Mouse (Mus musculus) myocyte (in vitro differentiated cells): ENCODE data around the gene 4931406P16Rik.

ENCODE experiments used
- E2F4 ChIP-seq: IDR thresholded peaks from one replicate; pipeline ENCODE4 v1.6.1; 2011; ENCODE audit warnings: mild to moderate bottlenecking, control low read depth, moderate library complexity; ENCODE audit not compliant: insufficient read depth
- MAX ChIP-seq: IDR thresholded peaks from one replicate; pipeline ENCODE4 v1.6.1; 2011; ENCODE audit warnings: low read depth, mild to moderate bottlenecking, control low read depth
- POLR2A ChIP-seq: IDR thresholded peaks from one replicate; pipeline ENCODE4 v1.6.1; 2011; ENCODE audit warnings: low read depth, mild to moderate bottlenecking, control low read depth, moderate library complexity; ENCODE audit not compliant: insufficient read length
- POLR2AphosphoS2 ChIP-seq: IDR thresholded peaks from one replicate; pipeline ENCODE4 v1.6.1; 2011; ENCODE audit warnings: low read depth, control low read depth; ENCODE audit not compliant: insufficient read length
- REST ChIP-seq: IDR thresholded peaks from one replicate; pipeline ENCODE4 v1.6.1; 2011; ENCODE audit warnings: mild to moderate bottlenecking, control low read depth, moderate library complexity; ENCODE audit not compliant: insufficient read depth, insufficient read length
- TCF3 ChIP-seq: IDR thresholded peaks from one replicate; pipeline ENCODE4 v1.6.1; 2011; ENCODE audit warnings: low read depth, control low read depth; ENCODE audit not compliant: insufficient read length
- USF1 ChIP-seq: IDR thresholded peaks from one replicate; pipeline ENCODE4 v1.6.1; 2011; ENCODE audit warnings: low read depth, mild to moderate bottlenecking, control low read depth, moderate library complexity

- TF ChIP-seq POLR2A (no peak), REST (no peak), POLR2AphosphoS2 (peak; percentile 46), USF1 (no peak), E2F4 (no peak), TCF3 (no peak), MAX (no peak)
These were observed 97.9 kb downstream of the 4931406P16Rik start for GRCm38 (mm10) chr7:34215481-34215880.
